Mouse (Mus musculus): ENCODE results near the gene Reep6.

Reep6 gene

GRCm38 (mm10) chr10:80348244-80348781, 18.6 kb downstream of the Reep6 start, which contains the start of gene Adamtsl5:
Adamtsl5 (minus strand) TSS chr10:80348412.
- POLR2A ChIA-PET, result interaction anchor here (0.6 to 1.6 kb wide), 15 partner anchors 9 to 375 kb away, joined by 3 to 7 read pairs (median 3); partner anchors contain the start of genes Apc2 (in 2 of the 4), Rps15 (in 2 of the 4), Dazap1 (in 1 of the 4) and Gamt (in 1 of the 4)
- CTCF ChIA-PET, result interaction anchor here (0.5 to 1.8 kb wide), 28 partner anchors 8 to 218 kb away, joined by 3 to 16 read pairs (median 4); partner anchors contain the start of genes Pcsk4 (in 2 of the 4), Apc2 (in 1 of the 4), Atp8b3 (in 1 of the 4) and Cirbp (in 1 of the 4)

GRCm38 (mm10) chr10:80348981-80349380, 19.2 kb downstream of the Reep6 start:
- POLR2A ChIA-PET, result interaction anchor here (0.6 to 1.6 kb wide), 10 partner anchors 9 to 181 kb away, joined by 3 to 6 read pairs (median 3); partner anchors contain the start of genes Rps15 (in 2 of the 4), Apc2 (in 1 of the 4), Dazap1 (in 1 of the 4) and Gamt (in 1 of the 4)
- CTCF ChIA-PET, result interaction anchor here (0.6 to 1.8 kb wide), 26 partner anchors 8 to 217 kb away, joined by 3 to 16 read pairs (median 4); partner anchors contain the start of genes Pcsk4 (in 2 of the 4), Apc2 (in 1 of the 4), Atp8b3 (in 1 of the 4) and Cirbp (in 1 of the 4)

GRCm38 (mm10) chr10:80350292-80350691, 20.5 kb downstream of the Reep6 start:
- ChIA-PET POLR2A (interaction anchor here in 3 of 4 experiments (0.6 to 2.0 kb wide), 33 partner anchors 9 to 366 kb away, joined by 3 to 13 read pairs (median 4); partner anchors contain the start of genes Rps15 (in 2 of the 3), Apc2 (in 1 of the 3), Atp8b3 (in 1 of the 3) and Cirbp (in 1 of the 3)), CTCF (interaction anchor here (0.6 to 2.9 kb wide), 87 partner anchors 8 to 548 kb away, joined by 3 to 49 read pairs (median 4); partner anchors contain the start of genes Pcsk4 (in 3 of the 4), Reep6 (in 3 of the 4), Apc2 (in 2 of the 4) and Kiss1r (in 1 of the 4))

- ChIA-PET CTCF (interaction anchor here (0.6 to 2.9 kb wide), 23 partner anchors 9 to 215 kb away, joined by 3 to 49 read pairs (median 4); partner anchors contain the start of genes Pcsk4 (in 1 of the 4) and Reep6 (in 1 of the 4)), POLR2A (interaction anchor here in 3 of 4 experiments (0.6 to 2.0 kb wide), 18 partner anchors 9 to 367 kb away, joined by 3 to 7 read pairs (median 4); partner anchors contain the start of genes Rps15 (in 2 of the 3), Cbarp (in 1 of the 3), Pcsk4 (in 1 of the 3) and Reep6 (in 1 of the 3))
Measured at GRCm38 (mm10) chr10:80351896-80352295, 22.1 kb downstream of the Reep6 start.

- POLR2A ChIA-PET, result interaction anchor here in 2 of 4 experiments (0.9 to 1.7 kb wide), 5 partner anchors 12 to 308 kb away, joined by 3 to 6 read pairs (median 4); partner anchors contain the start of genes Pcsk4 (in 1 of the 2), Reep6 (in 1 of the 2) and Rps15 (in 1 of the 2)
- CTCF ChIA-PET, result interaction anchor here in 2 of 4 experiments (0.7 to 2.9 kb wide), 5 partner anchors 19 to 174 kb away, joined by 3 to 49 read pairs (median 3); no protein-coding TSS in a partner anchor
Measured at GRCm38 (mm10) chr10:80352727-80353126, 23.0 kb downstream of the Reep6 start.

GRCm38 (mm10) chr10:80355431-80355830, 25.7 kb downstream of the Reep6 start:
- ChIA-PET CTCF (interaction anchor here in 2 of 4 experiments (0.6 to 1.2 kb wide), 3 partner anchors 18 to 463 kb away, joined by 4 to 7 read pairs (median 4); no protein-coding TSS in a partner anchor), POLR2A (interaction anchor here in 2 of 4 experiments (0.5 to 3.1 kb wide), 3 partner anchors 11 to 1981 kb away, joined by 3 to 13 read pairs (median 10); no protein-coding TSS in a partner anchor)

GRCm38 (mm10) chr10:80356001-80356682, 26.4 kb downstream of the Reep6 start, which contains the start of gene Plk5:
Plk5 (plus strand) TSS chr10:80356459.
- CTCF ChIA-PET, result interaction anchor here in 3 of 4 experiments (0.6 to 2.0 kb wide), 6 partner anchors 7 to 343 kb away, joined by 5 to 6 read pairs (median 6); no protein-coding TSS in a partner anchor
- POLR2A ChIA-PET, result interaction anchor here (0.6 to 3.1 kb wide), 23 partner anchors 12 to 372 kb away, joined by 3 to 13 read pairs (median 4); partner anchors contain the start of genes Rps15 (in 2 of the 4), Mum1 (in 1 of the 4), Pcsk4 (in 1 of the 4) and Reep6 (in 1 of the 4)

- ChIA-PET POLR2A (interaction anchor here (0.6 to 3.1 kb wide), 25 partner anchors 11 to 372 kb away, joined by 3 to 13 read pairs (median 3); partner anchors contain the start of genes Rps15 (in 2 of the 4), Mum1 (in 1 of the 4), Pcsk4 (in 1 of the 4) and Reep6 (in 1 of the 4)), CTCF (interaction anchor here in 3 of 4 experiments (0.6 to 2.0 kb wide), 12 partner anchors 8 to 343 kb away, joined by 3 to 6 read pairs (median 5); partner anchors contain the start of gene Atp8b3 (in 1 of the 3))
Measured at GRCm38 (mm10) chr10:80356737-80357136, 27.0 kb downstream of the Reep6 start.

- CTCF ChIA-PET, result interaction anchor here (0.6 to 2.0 kb wide), 10 partner anchors 9 to 200 kb away, joined by 3 to 14 read pairs (median 4); partner anchors contain the start of gene Atp8b3 (in 1 of the 4)
- POLR2A ChIA-PET, result interaction anchor here in 2 of 4 experiments (0.7 to 3.1 kb wide), 20 partner anchors 9 to 373 kb away, joined by 3 to 13 read pairs (median 5); partner anchors contain the start of genes Adamtsl5 (in 1 of the 2), Mum1 (in 1 of the 2) and Pcsk4 (in 1 of the 2)
Measured at GRCm38 (mm10) chr10:80357336-80357735, 27.6 kb downstream of the Reep6 start.

- POLR2A ChIA-PET, result interaction anchor here in 2 of 4 experiments (0.6 to 3.1 kb wide), 18 partner anchors 10 to 318 kb away, joined by 3 to 13 read pairs (median 5); partner anchors contain the start of genes Adamtsl5 (in 1 of the 2), Mum1 (in 1 of the 2) and Pcsk4 (in 1 of the 2)
- CTCF ChIA-PET, result interaction anchor here in 3 of 4 experiments (1.0 to 2.0 kb wide), 7 partner anchors 9 to 199 kb away, joined by 3 to 14 read pairs (median 5); partner anchors contain the start of gene Atp8b3 (in 1 of the 3)
Measured at GRCm38 (mm10) chr10:80357994-80358639, 28.4 kb downstream of the Reep6 start.

GRCm38 (mm10) chr10:80363734-80364133, 34.0 kb downstream of the Reep6 start:
- ChIA-PET POLR2A (interaction anchor here in 3 of 4 experiments (0.6 to 1.1 kb wide), 3 partner anchors 10 to 196 kb away, joined by 3 to 5 read pairs (median 3); no protein-coding TSS in a partner anchor), CTCF (interaction anchor here in 2 of 4 experiments (0.6 to 2.1 kb wide), 2 partner anchors 13 to 473 kb away, joined by 5 read pairs; no protein-coding TSS in a partner anchor)

- CTCF ChIA-PET, result interaction anchor here in 2 of 4 experiments (0.6 to 1.3 kb wide), 3 partner anchors 8 to 117 kb away, joined by 3 to 4 read pairs (median 3); partner anchors contain the start of gene Ndufs7 (in 1 of the 2)
- POLR2A ChIA-PET, result interaction anchor here in 1 of 4 experiments (0.8 to 1.7 kb wide), 3 partner anchors 197 to 311 kb away, joined by 3 read pairs; no protein-coding TSS in a partner anchor
Measured at GRCm38 (mm10) chr10:80365736-80366135, 36.0 kb downstream of the Reep6 start.

GRCm38 (mm10) chr10:80367954-80368353, 38.2 kb downstream of the Reep6 start:
- CTCF ChIA-PET, result interaction anchor here in 2 of 4 experiments (0.6 to 2.8 kb wide), 7 partner anchors 17 to 177 kb away, joined by 4 to 12 read pairs (median 5); partner anchors contain the start of gene Mum1 (in 1 of the 2)
- POLR2A ChIA-PET, result interaction anchor here in 2 of 4 experiments (1.0 to 2.0 kb wide), 3 partner anchors 11 to 71 kb away, joined by 3 to 5 read pairs (median 4); partner anchors contain the start of genes Pcsk4 (in 1 of the 2) and Plk5 (in 1 of the 2)

- POLR2A ChIA-PET, result interaction anchor here in 2 of 4 experiments (0.7 to 2.0 kb wide), 5 partner anchors 11 to 296 kb away, joined by 3 to 5 read pairs (median 3); partner anchors contain the start of genes Pcsk4 (in 2 of the 2) and Plk5 (in 1 of the 2)
- CTCF ChIA-PET, result interaction anchor here in 2 of 4 experiments (0.6 to 2.8 kb wide), 7 partner anchors 18 to 178 kb away, joined by 4 to 12 read pairs (median 5); partner anchors contain the start of gene Mum1 (in 1 of the 2)
Measured at GRCm38 (mm10) chr10:80368392-80368791, 38.6 kb downstream of the Reep6 start.

GRCm38 (mm10) chr10:80369995-80370747, 40.4 kb downstream of the Reep6 start:
- POLR2A ChIA-PET, result interaction anchor here in 3 of 4 experiments (0.6 to 1.5 kb wide), 12 partner anchors 13 to 730 kb away, joined by 3 to 6 read pairs (median 3); partner anchors contain the start of gene Mbd3 (in 1 of the 3)
- CTCF ChIA-PET, result interaction anchor here in 3 of 4 experiments (0.5 to 2.8 kb wide), 13 partner anchors 13 to 383 kb away, joined by 3 to 12 read pairs (median 4); partner anchors contain the start of genes Adamtsl5 (in 1 of the 3), Efna2 (in 1 of the 3), Mbd3 (in 1 of the 3) and Plk5 (in 1 of the 3)

All from embryonic stem cell, embryonic (primary cell).